Mouse (Mus musculus) thymus, adult 2 months (tissue): ENCODE data around the gene Chmp1a.

Experiments
- CTCF ChIP-seq: fragments of 200-500 bp; IDR thresholded peaks from 2 replicates; pipeline ENCODE4 v1.5.1; 2012; ENCODE audit warnings: mild to moderate bottlenecking, control low read depth, low read length, moderate library complexity, borderline replicate concordance; ENCODE audit not compliant: control insufficient read depth, poor library complexity, insufficient read depth; ENCODE audit errors: extremely low read depth
- POLR2A ChIP-seq: fragments of 200-500 bp; IDR thresholded peaks from 2 replicates; pipeline ENCODE4 v1.6.1; 2012; ENCODE audit warnings: mild to moderate bottlenecking, low read length, control low read depth, moderate library complexity; ENCODE audit not compliant: control insufficient read depth, poor library complexity, insufficient read depth; ENCODE audit errors: extremely low read depth

GRCm38 (mm10) chr8:123245543-123245942 is 33.0 kb upstream of the Chmp1a start:
- no peak for TF ChIP-seq POLR2A
- no peak for TF ChIP-seq CTCF
